Mouse (Mus musculus) CH12.LX (cell line): Measurements from ENCODE around the gene Fem1b. TPM values are rescaled to one million over a fixed set of nuclear protein-coding genes. Genes with fewer than 3 reads are reported as not detected.

Source experiments
- DNase-seq: peaks from one replicate; pipeline ENCODE4 v3.0.0-alpha.2; 2013; ENCODE audit errors: extremely low read depth
- H3K27ac ChIP-seq: 2 replicates; pipeline ENCODE4 v1.5.1; 2012; ENCODE audit warnings: low read depth, mild to moderate bottlenecking, control low read depth, moderate library complexity; ENCODE audit not compliant: insufficient read depth
- H3K27me3 ChIP-seq: replicated peaks from 2 replicates; pipeline ENCODE3; 2012; ENCODE audit warnings: inconsistent platforms
- H3K36me3 ChIP-seq, 2 experiments: replicated peaks in 1 of 2; 2 replicates each; pipeline versions ENCODE3 to v1.6.1; 2012; ENCODE audit warnings: inconsistent platforms in 1 of 2, low read length in 1 of 2, mild to moderate bottlenecking in 1 of 2, mixed read lengths in 1 of 2, moderate library complexity in 1 of 2; ENCODE audit not compliant: control insufficient read depth in 1 of 2, insufficient read depth in 1 of 2
- H3K4me1 ChIP-seq, 2 experiments: 2 replicates each; pipeline ENCODE4 v1.6.1; 2012; ENCODE audit warnings: inconsistent platforms in 1 of 2, moderate library complexity in 1 of 2; ENCODE audit not compliant: insufficient read depth in 2 of 2, control insufficient read depth in 1 of 2
- H3K4me2 ChIP-seq: 2 replicates; pipeline ENCODE4 v1.6.1; 2012; ENCODE audit warnings: low read depth, mild to moderate bottlenecking, control low read depth; ENCODE audit not compliant: poor library complexity, insufficient read depth, severe bottlenecking
- H3K4me3 ChIP-seq, 3 experiments: fragments of 150-350 bp in 1 of 3; sonication (generic) in 1 of 3; replicated peaks in 1 of 3; 2 replicates each; pipeline versions ENCODE3 to v1.5.1; 2011 to 2012; ENCODE audit warnings: low read depth in 2 of 3, low read length in 2 of 3, mild to moderate bottlenecking in 2 of 3, moderate library complexity in 2 of 3, control low read depth in 1 of 3, improper control_type of control experiment in 1 of 3, inconsistent platforms in 1 of 3, mixed read lengths in 1 of 3; ENCODE audit not compliant: poor library complexity in 1 of 3
- H3K79me2 ChIP-seq: replicated peaks from 2 replicates; pipeline ENCODE4 v1.6.1; 2012; ENCODE audit warnings: mild to moderate bottlenecking, moderate library complexity; ENCODE audit not compliant: control insufficient read depth, poor library complexity, insufficient read depth, severe bottlenecking; ENCODE audit errors: extremely low read depth
- H3K9ac ChIP-seq: 2 replicates; pipeline ENCODE4 v1.6.1; 2012; ENCODE audit warnings: low read depth, mild to moderate bottlenecking, control low read depth, moderate library complexity; ENCODE audit not compliant: insufficient read depth
- H3K9me3 ChIP-seq: replicated peaks from 2 replicates; pipeline ENCODE3; 2012; ENCODE audit warnings: low read length, inconsistent platforms, mixed read lengths
- BHLHE40 ChIP-seq: IDR thresholded peaks from 2 replicates; pipeline ENCODE4 v1.6.1; 2011; ENCODE audit warnings: mild to moderate bottlenecking, low read depth, low read length, improper control_type of control experiment
- CHD1 ChIP-seq: IDR thresholded peaks from 2 replicates; pipeline ENCODE4 v1.6.1; 2012; ENCODE audit warnings: low read depth, low read length, improper control_type of control experiment, inconsistent platforms
- ELF1 ChIP-seq: IDR thresholded peaks from 2 replicates; pipeline ENCODE4 v1.6.1; 2014; ENCODE audit warnings: low read depth, mild to moderate bottlenecking, inconsistent platforms, low read length, improper control_type of control experiment
- EP300 ChIP-seq: IDR thresholded peaks from 2 replicates; pipeline ENCODE4 v1.6.1; 2011; ENCODE audit warnings: low read length, improper control_type of control experiment
- ETS1 ChIP-seq: conservative IDR thresholded peaks from 2 replicates; pipeline ENCODE4 v1.6.1; 2012; ENCODE audit warnings: low read depth, mild to moderate bottlenecking, inconsistent platforms, low read length, improper control_type of control experiment, moderate library complexity
- HCFC1 ChIP-seq: IDR thresholded peaks from 2 replicates; pipeline ENCODE4 v1.6.1; 2012; ENCODE audit warnings: low read depth, mild to moderate bottlenecking, inconsistent platforms, low read length, improper control_type of control experiment
- IRF4 ChIP-seq: IDR thresholded peaks from 2 replicates; pipeline ENCODE4 v1.6.1; 2014; ENCODE audit warnings: low read depth, mild to moderate bottlenecking, inconsistent platforms, low read length, improper control_type of control experiment
- JUN ChIP-seq: IDR thresholded peaks from 2 replicates; pipeline ENCODE4 v1.6.1; 2011; ENCODE audit warnings: low read depth, mild to moderate bottlenecking, low read length, improper control_type of control experiment, moderate library complexity; ENCODE audit not compliant: insufficient read depth
- JUND ChIP-seq: conservative IDR thresholded peaks from 2 replicates; pipeline ENCODE4 v1.6.1; 2011; ENCODE audit warnings: low read depth, low read length, improper control_type of control experiment
- MAFK ChIP-seq: IDR thresholded peaks from 2 replicates; pipeline ENCODE4 v1.6.1; 2011; ENCODE audit warnings: low read length, improper control_type of control experiment; ENCODE audit not compliant: insufficient replicate concordance
- MAX ChIP-seq: IDR thresholded peaks from 2 replicates; pipeline ENCODE4 v1.6.1; 2011; ENCODE audit warnings: low read length, improper control_type of control experiment
- MEF2A ChIP-seq: IDR thresholded peaks from 2 replicates; pipeline ENCODE4 v1.6.1; 2014; ENCODE audit warnings: low read depth, mild to moderate bottlenecking, inconsistent platforms, low read length, improper control_type of control experiment, borderline replicate concordance
- MXI1 ChIP-seq: IDR thresholded peaks from 2 replicates; pipeline ENCODE4 v1.6.1; 2011; ENCODE audit warnings: mild to moderate bottlenecking, low read depth, low read length, improper control_type of control experiment
- NELFE ChIP-seq: IDR thresholded peaks from 2 replicates; pipeline ENCODE4 v1.6.1; 2011; ENCODE audit warnings: low read depth, low read length, improper control_type of control experiment
- NRF1 ChIP-seq: IDR thresholded peaks from 2 replicates; pipeline ENCODE4 v1.6.1; 2014; ENCODE audit warnings: low read depth, mild to moderate bottlenecking, inconsistent platforms, low read length, improper control_type of control experiment, moderate library complexity
- POLR2A ChIP-seq: IDR thresholded peaks from 2 replicates; pipeline ENCODE4 v1.6.1; 2011; ENCODE audit warnings: low read depth, mild to moderate bottlenecking, improper control_type of control experiment, low read length
- POLR2AphosphoS2 ChIP-seq: IDR thresholded peaks from 2 replicates; pipeline ENCODE4 v1.6.1; 2011; ENCODE audit warnings: low read depth, low read length, improper control_type of control experiment
- RAD21 ChIP-seq: IDR thresholded peaks from 2 replicates; pipeline ENCODE4 v1.6.1; 2011; ENCODE audit warnings: low read depth, mild to moderate bottlenecking, low read length, improper control_type of control experiment, moderate library complexity
- TBP ChIP-seq: conservative IDR thresholded peaks from 2 replicates; pipeline ENCODE4 v1.6.1; 2011; ENCODE audit warnings: low read depth, low read length, improper control_type of control experiment
- TCF12 ChIP-seq: IDR thresholded peaks from 2 replicates; pipeline ENCODE4 v1.6.1; 2014; ENCODE audit warnings: low read depth, mild to moderate bottlenecking, inconsistent platforms, low read length, improper control_type of control experiment
- UBTF ChIP-seq: IDR thresholded peaks from 2 replicates; pipeline ENCODE4 v1.6.1; 2012; ENCODE audit warnings: low read depth, mild to moderate bottlenecking, inconsistent platforms, low read length, improper control_type of control experiment, moderate library complexity
- USF1 ChIP-seq: IDR thresholded peaks from 2 replicates; pipeline ENCODE4 v1.6.1; 2014; ENCODE audit warnings: low read depth, mild to moderate bottlenecking, inconsistent platforms, low read length, improper control_type of control experiment
- USF2 ChIP-seq: conservative IDR thresholded peaks from 2 replicates; pipeline ENCODE4 v1.6.1; 2011; ENCODE audit warnings: low read depth, low read length, improper control_type of control experiment
- ZC3H11A ChIP-seq: IDR thresholded peaks from 2 replicates; pipeline ENCODE4 v1.6.1; 2012; ENCODE audit warnings: low read depth, mild to moderate bottlenecking, inconsistent platforms, low read length, improper control_type of control experiment
- ZKSCAN1 ChIP-seq: IDR thresholded peaks from 2 replicates; pipeline ENCODE4 v1.6.1; 2012; ENCODE audit warnings: low read depth, inconsistent platforms, low read length, improper control_type of control experiment, borderline replicate concordance
- ZMIZ1 ChIP-seq: IDR thresholded peaks from 2 replicates; pipeline ENCODE4 v1.6.1; 2012; ENCODE audit warnings: low read depth, mild to moderate bottlenecking, inconsistent platforms, low read length, improper control_type of control experiment
- ZNF384 ChIP-seq: IDR thresholded peaks from 2 replicates; pipeline ENCODE4 v1.6.1; 2012; ENCODE audit warnings: low read depth, low read length, improper control_type of control experiment, inconsistent platforms
- dilution Hi-C: fragments of 300-500 bp; cut with MboI; formaldehyde crosslinking; loops from 2 replicates; pipeline ENCODE4 v1.14.3; 2020; ENCODE audit warnings: low sequenced_read_pairs; ENCODE audit not compliant: extremely low pct_unique_long_range_greater_than_20kb, extremely low pct_ligation_motif_present
- in situ Hi-C: fragments of 300-500 bp; cut with MboI; formaldehyde crosslinking; loops from 3 replicates; pipeline ENCODE4 v1.14.3; 2019; ENCODE audit warnings: low sequenced_read_pairs, low pct_ligation_motif_present, low pct_unique_long_range_greater_than_20kb, mixed read lengths
- polyA plus RNA-seq: library from polyadenylated mRNA; unstranded; fragments of >175 nt; gene quantifications from 2 replicates; pipeline ENCODE4 v1.2.1, GENCODE M21; 2012; ENCODE audit warnings: low read depth; ENCODE audit not compliant: insufficient read length
- total RNA-seq, 2 experiments: library from RNA; depleted of rRNA; stranded (reverse); fragments of 300-350 nt in 1 of 2; fragments of >200 nt in 1 of 2; gene quantifications; 2 replicates each; pipeline ENCODE4 v1.2.3; 2012 to 2014

Fem1b gene
- total and polyA plus RNA-seq, 3 experiments: 26.8 to 34.6 (median 30.1) TPM

DNA sequence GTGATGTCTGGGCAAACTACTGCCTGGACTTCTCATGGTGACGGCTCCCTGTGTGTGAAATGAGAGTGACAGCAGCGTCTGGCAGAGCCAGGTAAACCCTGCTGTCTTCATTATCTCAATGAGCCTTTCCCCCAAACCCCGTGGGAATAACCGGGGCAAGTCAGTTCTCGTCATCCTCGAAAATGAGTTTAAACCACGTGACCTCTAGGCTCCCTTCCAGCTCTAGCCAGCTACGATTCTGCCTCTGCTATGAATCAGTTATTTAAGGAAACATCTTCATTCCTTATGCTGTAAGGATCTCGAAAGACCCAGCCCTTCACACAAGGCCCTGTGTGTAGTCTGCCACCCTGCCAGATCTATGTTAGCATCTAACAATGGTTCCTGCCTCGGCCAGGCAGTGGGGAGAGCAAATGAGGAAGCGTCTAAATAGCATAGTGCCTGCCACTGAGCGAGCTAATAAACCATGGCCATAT, 5.4 kb upstream of the Fem1b start:
- TF ChIP-seq POLR2A (peak; percentile 62), BHLHE40 (peak; percentile 84), CHD1 (peak; percentile 91; the same call in 1 of the 2 replicates), TBP (0 out of 2 replicates have a peak, but pooled peaks have one; percentile 56), ZMIZ1 (no peak), NRF1 (no peak), MAX (peak; percentile 92), ELF1 (peak; percentile 5; the same call in 1 of the 2 replicates), JUN (no peak), USF2 (peak; percentile 91), ETS1 (peak; percentile 34; the same call in 1 of the 2 replicates), ZKSCAN1 (no peak), ZNF384 (no peak), HCFC1 (no peak), IRF4 (peak; percentile 64; the same call in 1 of the 2 replicates), MXI1 (peak; percentile 68), USF1 (peak; percentile 89)
- TF ChIP-seq, all 38 proteins: peak for 11
- peak overlapping the region; percentile 10 to 48 (median 47) for H3K4me3 ChIP-seq
- H3K79me2 ChIP-seq: no peaks in the 10 kb centered on the region
- dilution Hi-C loops (no loop called here), in situ Hi-C loops (loop anchor here (25.0 kb wide), 1 partner anchor 570 kb away; the partner anchor contains the start of genes 2300009A05Rik and Map2k5)
- H3K27me3 ChIP-seq: no peaks in the 10 kb centered on the region
- peak overlapping the region; percentile 90 for H3K27ac ChIP-seq
- H3K4me2 ChIP-seq: peak overlapping the region; percentile 74; the same call in 1 of the 2 replicates
- H3K9me3 ChIP-seq: no peaks in the 10 kb centered on the region
- peaks cover 18 to 56% of the 10 kb centered on the region in 2 experiments for H3K4me1 ChIP-seq
- H3K36me3 ChIP-seq: no peaks in the 10 kb centered on the region
- H3K9ac ChIP-seq: peak overlapping the region; percentile 12; the same call in 1 of the 2 replicates
- DNase-seq: peak; percentile 91

DNA sequence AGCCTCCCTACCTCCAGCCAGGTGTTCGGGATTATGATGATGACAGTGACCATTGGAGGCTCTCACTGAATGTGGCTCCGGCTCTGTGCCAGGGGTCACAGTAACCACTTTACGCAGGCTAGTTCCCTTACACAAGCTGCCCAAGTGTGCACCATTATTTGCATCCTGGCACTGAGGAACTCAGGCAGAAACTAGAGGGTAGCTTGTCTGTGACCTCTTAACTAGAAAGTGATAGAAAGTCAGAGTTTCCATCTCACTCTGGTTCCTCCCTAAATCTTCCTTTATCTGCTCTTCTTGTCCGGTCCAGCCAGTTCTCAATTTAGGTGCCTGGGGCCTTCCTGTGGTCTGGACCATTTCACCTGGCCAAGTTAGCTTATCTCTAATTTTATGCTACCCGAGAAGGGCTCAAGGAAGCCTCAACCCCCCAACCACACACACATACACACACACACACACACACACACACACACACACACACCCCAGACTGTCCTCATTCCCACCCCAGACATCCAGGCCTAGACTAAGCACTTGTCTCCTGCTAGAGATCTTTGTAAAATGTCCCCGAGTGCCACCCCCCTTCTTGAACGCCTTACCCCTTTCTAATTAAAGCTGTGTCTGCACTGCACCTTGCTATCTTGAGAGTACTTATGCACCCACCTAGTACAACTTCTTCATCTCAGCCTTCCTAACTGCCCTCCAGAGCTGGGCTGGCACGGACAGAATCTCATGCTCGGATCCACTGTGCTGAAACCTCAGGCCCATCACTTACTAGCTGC, 4.8 kb upstream of the Fem1b start:
- in situ Hi-C loops (loop anchor here (25.0 kb wide), 1 partner anchor 571 kb away; the partner anchor contains the start of genes 2300009A05Rik and Map2k5), dilution Hi-C loops (no loop called here)
- Histone ChIP-seq H3K4me1 (peaks cover 18 to 56% of the 10 kb centered on the region in 2 experiments), H3K9me3 (no peaks in the 10 kb centered on the region), H3K4me3 (peak overlapping the region; percentile 10 to 48 (median 47)), H3K36me3 (no peaks in the 10 kb centered on the region), H3K9ac (peak overlapping the region; percentile 12; the same call in 1 of the 2 replicates), H3K79me2 (no peaks in the 10 kb centered on the region), H3K4me2 (peak overlapping the region; percentile 74), H3K27me3 (no peaks in the 10 kb centered on the region), H3K27ac (peak overlapping the region; percentile 90)
- peak; percentile 39 for DNase-seq
- TF ChIP-seq JUND (peak; percentile 59), NELFE (no peak), JUN (peak; percentile 56), MEF2A (0 out of 2 replicates have a peak, but pooled peaks have one; percentile 12), ELF1 (no peak; the same call in 1 of the 2 replicates), ZC3H11A (no peak), MAFK (no peak), TCF12 (0 out of 2 replicates have a peak, but pooled peaks have one; percentile 25), TBP (no peak), ZKSCAN1 (no peak), MAX (no peak), CHD1 (no peak; the same call in 1 of the 2 replicates), HCFC1 (no peak), EP300 (peak; percentile 51; the same call in 1 of the 2 replicates), NRF1 (no peak), POLR2AphosphoS2 (no peak), MXI1 (peak; percentile 73; the same call in 1 of the 2 replicates), IRF4 (peak; percentile 29; the same call in 1 of the 2 replicates), RAD21 (no peak), UBTF (no peak), BHLHE40 (no peak), POLR2A (no peak), ETS1 (peak; percentile 35)
